Mouse (Mus musculus): Measurements from ENCODE around the gene Nav2. TPM values are rescaled to one million over a fixed set of nuclear protein-coding genes. Genes with fewer than 3 reads are reported as not detected.

Nav2 gene
- polyA plus RNA-seq, 1 experiment = 51.7 TPM

GRCm38 (mm10) chr7:49577096-49577495 lies 668.6 kb downstream of the Nav2 start:
- H3K9ac ChIP-seq (ENCODE audit: low read depth, poor library complexity, severe bottlenecking) = no peak overlapping the region
- peaks cover 10% of the 10 kb centered on the region for H3K36me3 ChIP-seq (ENCODE audit: control insufficient read depth, insufficient read depth, low read length, poor library complexity, severe bottlenecking)

GRCm38 (mm10) chr7:49581951-49582350 lies 673.4 kb downstream of the Nav2 start:
- no peak overlapping the region for H3K9ac ChIP-seq (ENCODE audit: low read depth, poor library complexity, severe bottlenecking)
- no peak overlapping the region for H3K4me3 ChIP-seq (ENCODE audit: low read depth, low read length)
- H3K27me3 ChIP-seq (ENCODE audit: control insufficient read depth, insufficient read depth, low read length, poor library complexity, severe bottlenecking) = no peaks in the 10 kb centered on the region
- no peak for TF ChIP-seq POLR2A (IDR thresholded peaks at IDR 0.05; ENCODE audit: insufficient read depth, low read length)
- TF ChIP-seq CTCF (IDR thresholded peaks at IDR 0.05; ENCODE audit: low read depth, low read length) = no peak
- TF ChIP-seq EP300 (IDR thresholded peaks at IDR 0.05; ENCODE audit: insufficient read depth, low read depth, low read length) = no peak
- no peaks in the 10 kb centered on the region for H3K4me1 ChIP-seq (ENCODE audit: control insufficient read depth, insufficient read depth, low read length)
- no peak overlapping the region for H3K27ac ChIP-seq (ENCODE audit: insufficient read depth, low read length)
- peaks cover 5% of the 10 kb centered on the region for H3K36me3 ChIP-seq (ENCODE audit: control insufficient read depth, insufficient read depth, low read length, poor library complexity, severe bottlenecking)
- no peaks in the 10 kb centered on the region for H3K9me3 ChIP-seq (replicated peaks; ENCODE audit: control insufficient read depth, insufficient read depth, low read length, poor library complexity, severe bottlenecking)

More at GRCm38 (mm10) chr7:49577096-49577495, 668.6 kb downstream of the Nav2 start:
- no peak overlapping the region for H3K27ac ChIP-seq (ENCODE audit: insufficient read depth, low read length)
- TF ChIP-seq POLR2A (IDR thresholded peaks at IDR 0.05; ENCODE audit: insufficient read depth, low read length) (no peak), EP300 (IDR thresholded peaks at IDR 0.05; ENCODE audit: insufficient read depth, low read depth, low read length) (no peak), CTCF (IDR thresholded peaks at IDR 0.05; ENCODE audit: low read depth, low read length) (no peak)
- H3K4me1 ChIP-seq (ENCODE audit: control insufficient read depth, insufficient read depth, low read length) = no peaks in the 10 kb centered on the region
- no peak overlapping the region for H3K4me3 ChIP-seq (ENCODE audit: low read depth, low read length)
- no peaks in the 10 kb centered on the region for H3K9me3 ChIP-seq (replicated peaks; ENCODE audit: control insufficient read depth, insufficient read depth, low read length, poor library complexity, severe bottlenecking)
- no peaks in the 10 kb centered on the region for H3K27me3 ChIP-seq (ENCODE audit: control insufficient read depth, insufficient read depth, low read length, poor library complexity, severe bottlenecking)

- H3K36me3 ChIP-seq (ENCODE audit: control insufficient read depth, insufficient read depth, low read length, poor library complexity, severe bottlenecking) = peaks cover 5% of the 10 kb centered on the region
- H3K27ac ChIP-seq (ENCODE audit: insufficient read depth, low read length) = no peak overlapping the region
- no peak overlapping the region for H3K9ac ChIP-seq (ENCODE audit: low read depth, poor library complexity, severe bottlenecking)
- no peak for TF ChIP-seq CTCF (IDR thresholded peaks at IDR 0.05; ENCODE audit: low read depth, low read length)
- no peak for TF ChIP-seq EP300 (IDR thresholded peaks at IDR 0.05; ENCODE audit: insufficient read depth, low read depth, low read length)
- TF ChIP-seq POLR2A (IDR thresholded peaks at IDR 0.05; ENCODE audit: insufficient read depth, low read length) = no peak
- H3K4me1 ChIP-seq (ENCODE audit: control insufficient read depth, insufficient read depth, low read length) = no peaks in the 10 kb centered on the region
- no peaks in the 10 kb centered on the region for H3K27me3 ChIP-seq (ENCODE audit: control insufficient read depth, insufficient read depth, low read length, poor library complexity, severe bottlenecking)
- H3K4me3 ChIP-seq (ENCODE audit: low read depth, low read length) = no peak overlapping the region
- no peaks in the 10 kb centered on the region for H3K9me3 ChIP-seq (replicated peaks; ENCODE audit: control insufficient read depth, insufficient read depth, low read length, poor library complexity, severe bottlenecking)
Measured at GRCm38 (mm10) chr7:49582551-49582950, 674.0 kb downstream of the Nav2 start.

GRCm38 (mm10) chr7:49583176-49583575 lies 674.7 kb downstream of the Nav2 start:
- Histone ChIP-seq H3K36me3 (ENCODE audit: control insufficient read depth, insufficient read depth, low read length, poor library complexity, severe bottlenecking) (peaks cover 8% of the 10 kb centered on the region), H3K9ac (ENCODE audit: low read depth, poor library complexity, severe bottlenecking) (no peak overlapping the region), H3K27ac (ENCODE audit: insufficient read depth, low read length) (no peak overlapping the region), H3K27me3 (ENCODE audit: control insufficient read depth, insufficient read depth, low read length, poor library complexity, severe bottlenecking) (no peaks in the 10 kb centered on the region), H3K9me3 (replicated peaks; ENCODE audit: control insufficient read depth, insufficient read depth, low read length, poor library complexity, severe bottlenecking) (no peaks in the 10 kb centered on the region), H3K4me1 (ENCODE audit: control insufficient read depth, insufficient read depth, low read length) (no peaks in the 10 kb centered on the region), H3K4me3 (ENCODE audit: low read depth, low read length) (no peak overlapping the region)
- TF ChIP-seq POLR2A (IDR thresholded peaks at IDR 0.05; ENCODE audit: insufficient read depth, low read length) (no peak), CTCF (IDR thresholded peaks at IDR 0.05; ENCODE audit: low read depth, low read length) (no peak), EP300 (IDR thresholded peaks at IDR 0.05; ENCODE audit: insufficient read depth, low read depth, low read length) (no peak)

- no peak overlapping the region for H3K27ac ChIP-seq (ENCODE audit: insufficient read depth, low read length)
Measured at GRCm38 (mm10) chr7:49586530-49587120, 678.1 kb downstream of the Nav2 start.

GRCm38 (mm10) chr7:49589635-49590034 lies 681.1 kb downstream of the Nav2 start:
- Histone ChIP-seq H3K36me3 (ENCODE audit: control insufficient read depth, insufficient read depth, low read length, poor library complexity, severe bottlenecking) (peaks cover 22% of the 10 kb centered on the region), H3K27ac (ENCODE audit: insufficient read depth, low read length) (no peak overlapping the region), H3K4me1 (ENCODE audit: control insufficient read depth, insufficient read depth, low read length) (no peaks in the 10 kb centered on the region), H3K9me3 (replicated peaks; ENCODE audit: control insufficient read depth, insufficient read depth, low read length, poor library complexity, severe bottlenecking) (no peaks in the 10 kb centered on the region), H3K9ac (ENCODE audit: low read depth, poor library complexity, severe bottlenecking) (no peak overlapping the region), H3K4me3 (ENCODE audit: low read depth, low read length) (no peak overlapping the region), H3K27me3 (ENCODE audit: control insufficient read depth, insufficient read depth, low read length, poor library complexity, severe bottlenecking) (no peaks in the 10 kb centered on the region)
- TF ChIP-seq CTCF (IDR thresholded peaks at IDR 0.05; ENCODE audit: low read depth, low read length) = no peak
- no peak for TF ChIP-seq EP300 (IDR thresholded peaks at IDR 0.05; ENCODE audit: insufficient read depth, low read depth, low read length)
- no peak for TF ChIP-seq POLR2A (IDR thresholded peaks at IDR 0.05; ENCODE audit: insufficient read depth, low read length)

More at GRCm38 (mm10) chr7:49586530-49587120, 678.1 kb downstream of the Nav2 start:
- Histone ChIP-seq H3K4me1 (ENCODE audit: control insufficient read depth, insufficient read depth, low read length) (no peaks in the 10 kb centered on the region), H3K36me3 (ENCODE audit: control insufficient read depth, insufficient read depth, low read length, poor library complexity, severe bottlenecking) (peaks cover 15% of the 10 kb centered on the region), H3K9me3 (replicated peaks; ENCODE audit: control insufficient read depth, insufficient read depth, low read length, poor library complexity, severe bottlenecking) (no peaks in the 10 kb centered on the region), H3K9ac (ENCODE audit: low read depth, poor library complexity, severe bottlenecking) (no peak overlapping the region), H3K4me3 (ENCODE audit: low read depth, low read length) (no peak overlapping the region), H3K27me3 (ENCODE audit: control insufficient read depth, insufficient read depth, low read length, poor library complexity, severe bottlenecking) (no peaks in the 10 kb centered on the region)
- TF ChIP-seq POLR2A (IDR thresholded peaks at IDR 0.05; ENCODE audit: insufficient read depth, low read length) (no peak), EP300 (IDR thresholded peaks at IDR 0.05; ENCODE audit: insufficient read depth, low read depth, low read length) (no peak), CTCF (IDR thresholded peaks at IDR 0.05; ENCODE audit: low read depth, low read length) (no peak)

All from ES-Bruce4 (cell line).